Mouse (Mus musculus): ENCODE measurements around the gene Zc3h4. TPM values are rescaled to one million over a fixed set of nuclear protein-coding genes. Genes with fewer than 3 reads are reported as not detected.

Gene Zc3h4
- total RNA-seq, 1 experiment from 2014 or later, result 53.3 TPM

DNA sequence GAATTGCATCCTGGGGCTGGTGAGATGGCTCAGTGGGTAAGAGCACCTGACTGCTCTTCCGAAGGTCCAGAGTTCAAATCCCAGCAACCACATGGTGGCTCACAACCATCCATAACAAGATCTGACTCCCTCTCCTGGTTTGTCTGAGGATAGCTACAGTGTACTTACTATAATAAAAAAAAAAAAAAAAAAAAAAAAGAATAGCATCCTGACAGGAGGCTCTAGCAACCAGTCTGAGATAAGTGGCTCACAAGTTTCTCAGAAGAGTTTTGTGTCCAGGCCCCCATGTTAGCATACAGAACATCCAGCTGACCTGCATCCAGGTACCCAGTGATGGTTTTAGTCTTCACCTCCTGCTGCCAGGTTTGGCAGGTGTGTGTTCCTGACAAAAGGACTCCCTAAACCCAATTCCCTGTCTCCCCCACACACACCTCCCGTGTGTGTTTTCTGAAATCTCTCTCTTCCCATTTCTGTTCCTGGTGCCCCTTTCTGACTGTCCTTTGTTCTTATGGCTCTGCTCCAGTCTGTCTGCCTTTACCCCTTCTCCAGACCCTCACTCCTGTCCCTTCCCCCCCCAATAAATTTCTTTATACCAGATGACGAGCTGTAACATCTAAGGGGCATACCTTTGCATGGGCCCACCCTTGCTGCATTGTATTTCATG is 2.2 kb upstream of the Zc3h4 start:
- ATAC-seq (replicated peaks in 1 of 2; ENCODE audit: insufficient read depth in 1 of 2, low FRiP score in 2 of 2, low TSS enrichment in 1 of 2, low read depth in 1 of 2, poor library complexity in 2 of 2, severe bottlenecking in 2 of 2), result no peak

DNA sequence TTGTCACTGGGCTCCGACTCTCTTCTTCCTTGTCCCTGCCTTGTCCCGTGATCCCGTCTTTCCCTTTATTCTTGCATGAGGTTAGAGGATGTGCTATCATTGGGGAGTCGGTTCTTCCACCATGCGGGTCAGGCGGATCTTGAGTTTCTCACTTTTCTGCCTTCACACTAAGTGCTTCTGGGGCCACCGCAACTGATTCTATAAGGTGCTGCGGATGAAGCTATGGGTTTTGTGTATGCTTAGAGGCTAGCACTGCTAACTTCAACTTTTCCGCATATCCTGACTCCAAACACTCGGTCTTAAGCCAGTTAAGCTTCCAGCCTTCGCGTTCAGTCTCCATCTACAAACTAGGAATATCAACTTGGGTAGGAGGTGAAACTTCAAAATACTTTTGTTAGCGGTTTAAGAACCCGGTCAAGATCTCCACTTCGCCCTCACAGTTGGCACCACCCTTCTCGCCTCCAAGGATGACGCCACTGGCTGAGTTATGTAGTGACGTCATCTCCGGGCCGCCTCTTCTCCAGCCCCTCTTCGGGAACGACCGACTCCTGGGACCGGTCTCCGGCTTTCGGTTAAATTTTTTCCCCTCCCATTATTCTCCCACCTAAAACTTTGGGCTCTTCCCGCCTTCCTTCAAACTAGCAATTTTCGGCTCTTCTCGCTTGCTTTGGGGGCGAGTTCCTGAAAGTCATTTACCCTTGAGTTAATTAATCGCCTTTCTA is 1.5 kb upstream of the Zc3h4 start:
- ATAC-seq (replicated peaks in 1 of 2; ENCODE audit: insufficient read depth in 1 of 2, low FRiP score in 2 of 2, low TSS enrichment in 1 of 2, low read depth in 1 of 2, poor library complexity in 2 of 2, severe bottlenecking in 2 of 2), result peak; percentile 57 to 65

- ATAC-seq (replicated peaks in 1 of 2; ENCODE audit: insufficient read depth in 1 of 2, low FRiP score in 2 of 2, low TSS enrichment in 1 of 2, low read depth in 1 of 2, poor library complexity in 2 of 2, severe bottlenecking in 2 of 2), result peak; percentile 74 to 79
Observed at GRCm38 (mm10) chr7:16399820-16400688, 656 bp upstream of the Zc3h4 start.

DNA sequence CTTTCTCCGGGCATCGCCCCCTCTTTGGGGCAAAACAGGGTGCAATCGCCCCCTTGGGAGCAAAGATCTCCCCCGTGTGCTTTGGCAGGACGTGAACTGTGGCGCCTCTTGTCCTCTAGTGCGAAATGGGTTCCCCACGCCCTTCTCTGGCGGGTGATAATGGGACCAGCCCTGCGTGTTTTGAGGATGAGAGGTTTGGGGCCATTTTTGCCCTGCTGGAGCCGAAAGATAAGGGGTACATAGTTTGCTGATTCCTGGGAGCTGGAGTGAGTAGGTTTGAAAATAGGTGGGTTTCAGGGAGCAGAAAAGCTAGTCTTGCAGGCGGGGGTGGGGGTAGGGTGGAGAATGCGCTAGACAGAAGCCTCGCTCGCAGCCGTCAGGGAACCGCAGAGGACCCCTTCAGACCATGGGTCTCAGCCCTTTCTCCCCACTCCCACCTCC is 1.3 kb downstream of the Zc3h4 start:
- ATAC-seq (replicated peaks in 1 of 2; ENCODE audit: insufficient read depth in 1 of 2, low FRiP score in 2 of 2, low TSS enrichment in 1 of 2, low read depth in 1 of 2, poor library complexity in 2 of 2, severe bottlenecking in 2 of 2), result no peak

DNA sequence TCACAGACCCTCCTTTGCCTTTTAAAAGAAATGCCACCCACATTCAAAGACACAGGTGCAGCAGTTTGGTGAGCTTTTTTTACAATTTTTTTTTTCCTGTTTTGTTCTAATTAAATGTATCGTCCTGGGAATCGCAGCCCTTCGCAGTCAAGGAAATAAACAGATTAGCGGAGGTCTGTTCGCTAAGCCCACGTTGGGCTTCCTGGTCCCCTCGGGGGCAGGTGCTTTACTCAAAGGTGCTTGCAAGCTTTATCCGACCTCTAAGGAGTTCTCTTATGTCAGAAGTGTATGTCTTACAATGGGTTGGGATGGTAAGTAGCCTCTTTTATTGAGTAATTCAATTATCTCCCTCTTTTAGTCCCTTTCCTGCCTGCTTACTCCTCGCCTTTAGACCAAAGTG is 1.7 kb downstream of the Zc3h4 start:
- ATAC-seq (replicated peaks in 1 of 2; ENCODE audit: insufficient read depth in 1 of 2, low FRiP score in 2 of 2, low TSS enrichment in 1 of 2, low read depth in 1 of 2, poor library complexity in 2 of 2, severe bottlenecking in 2 of 2), result no peak

DNA sequence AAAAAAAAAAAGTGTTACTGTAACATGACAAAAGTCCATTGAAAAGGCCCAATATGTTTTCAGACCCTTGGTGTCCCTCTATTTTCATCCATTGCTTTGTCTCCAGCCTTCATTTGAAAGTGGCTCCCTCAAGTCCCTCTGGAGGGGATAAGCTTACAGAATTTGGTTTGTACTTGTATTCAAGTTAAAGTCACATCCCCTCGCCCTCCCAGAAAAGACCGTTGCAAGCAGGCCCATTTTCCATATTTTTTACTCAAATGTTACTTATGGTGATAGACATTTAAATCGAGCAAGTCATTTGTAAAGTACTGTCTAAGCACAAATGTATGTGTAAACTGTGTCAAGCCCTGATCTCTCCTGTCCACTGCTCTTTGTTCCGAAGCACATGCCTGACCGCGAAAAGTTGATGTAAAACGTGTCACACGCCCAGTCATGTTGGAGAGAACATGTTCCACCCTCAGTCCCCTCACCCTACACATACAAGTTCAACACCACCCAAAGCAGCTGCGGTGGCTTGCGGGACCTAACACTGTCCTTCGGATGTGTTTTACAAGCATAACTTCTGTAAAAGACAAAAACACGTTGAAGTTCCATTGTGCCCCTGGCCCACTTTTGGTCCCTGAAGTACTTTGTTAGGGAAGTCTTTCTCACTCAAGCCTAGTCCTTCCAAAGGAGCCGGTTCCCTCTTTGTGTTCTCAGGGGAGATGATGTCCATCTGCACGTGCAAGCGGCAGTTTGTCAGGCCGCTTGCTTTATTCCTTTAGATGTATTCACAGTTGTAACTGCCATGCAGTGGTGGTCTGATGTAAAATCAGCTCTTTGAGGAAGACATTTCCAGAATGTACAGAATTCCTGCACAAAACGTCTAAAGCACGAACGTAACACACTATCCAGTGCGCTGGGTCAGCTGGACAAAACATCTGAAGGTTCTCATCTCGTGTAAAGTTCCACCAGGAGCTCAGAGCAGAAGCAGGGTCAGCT is 2.5 kb downstream of the Zc3h4 start:
- ATAC-seq (replicated peaks in 1 of 2; ENCODE audit: insufficient read depth in 1 of 2, low FRiP score in 2 of 2, low TSS enrichment in 1 of 2, low read depth in 1 of 2, poor library complexity in 2 of 2, severe bottlenecking in 2 of 2), result no peak

DNA sequence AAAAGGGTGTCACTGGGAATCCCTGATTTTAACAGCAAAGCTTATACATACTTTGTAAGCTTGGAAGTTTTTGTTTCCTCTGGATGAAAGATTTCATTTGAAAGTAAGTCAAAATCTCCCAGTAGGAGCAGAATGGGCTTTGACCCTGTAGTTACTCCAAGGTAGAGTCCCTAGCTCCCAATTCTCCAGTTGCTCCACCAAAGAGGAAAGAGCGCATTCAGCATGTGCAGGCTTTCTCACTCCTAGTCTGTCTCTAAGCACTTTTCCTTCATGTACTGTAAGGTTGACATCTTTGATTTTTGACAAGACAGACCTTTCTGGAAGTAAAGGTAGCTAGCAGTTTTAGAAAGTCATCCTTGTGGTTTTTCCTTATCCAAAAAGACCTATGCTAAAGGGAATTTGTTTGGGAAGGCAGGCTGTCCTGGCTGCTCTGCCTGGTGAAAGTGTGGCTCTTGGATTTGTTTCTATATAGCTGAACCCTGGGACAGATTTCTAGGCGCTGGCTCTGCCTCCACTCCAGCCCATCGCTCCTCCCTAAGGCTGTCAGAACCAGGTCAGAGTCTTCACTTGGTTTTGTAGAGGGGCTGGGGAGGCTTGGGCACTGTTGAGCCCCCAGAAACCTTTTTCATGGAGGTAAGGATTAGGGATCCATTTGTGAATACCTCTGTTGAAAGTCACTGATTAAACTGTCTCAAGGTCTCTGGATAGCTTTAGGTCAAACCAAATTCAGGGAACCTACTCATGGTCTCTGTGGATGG is 3.8 kb downstream of the Zc3h4 start:
- ATAC-seq (replicated peaks in 1 of 2; ENCODE audit: insufficient read depth in 1 of 2, low FRiP score in 2 of 2, low TSS enrichment in 1 of 2, low read depth in 1 of 2, poor library complexity in 2 of 2, severe bottlenecking in 2 of 2), result no peak

GRCm38 (mm10) chr7:16405073-16405455 is 4.4 kb downstream of the Zc3h4 start:
- ATAC-seq (replicated peaks in 1 of 2; ENCODE audit: insufficient read depth in 1 of 2, low FRiP score in 2 of 2, low TSS enrichment in 1 of 2, low read depth in 1 of 2, poor library complexity in 2 of 2, severe bottlenecking in 2 of 2), result peak; percentile 10 to 12; a peak in 2 of 4 replicates

DNA sequence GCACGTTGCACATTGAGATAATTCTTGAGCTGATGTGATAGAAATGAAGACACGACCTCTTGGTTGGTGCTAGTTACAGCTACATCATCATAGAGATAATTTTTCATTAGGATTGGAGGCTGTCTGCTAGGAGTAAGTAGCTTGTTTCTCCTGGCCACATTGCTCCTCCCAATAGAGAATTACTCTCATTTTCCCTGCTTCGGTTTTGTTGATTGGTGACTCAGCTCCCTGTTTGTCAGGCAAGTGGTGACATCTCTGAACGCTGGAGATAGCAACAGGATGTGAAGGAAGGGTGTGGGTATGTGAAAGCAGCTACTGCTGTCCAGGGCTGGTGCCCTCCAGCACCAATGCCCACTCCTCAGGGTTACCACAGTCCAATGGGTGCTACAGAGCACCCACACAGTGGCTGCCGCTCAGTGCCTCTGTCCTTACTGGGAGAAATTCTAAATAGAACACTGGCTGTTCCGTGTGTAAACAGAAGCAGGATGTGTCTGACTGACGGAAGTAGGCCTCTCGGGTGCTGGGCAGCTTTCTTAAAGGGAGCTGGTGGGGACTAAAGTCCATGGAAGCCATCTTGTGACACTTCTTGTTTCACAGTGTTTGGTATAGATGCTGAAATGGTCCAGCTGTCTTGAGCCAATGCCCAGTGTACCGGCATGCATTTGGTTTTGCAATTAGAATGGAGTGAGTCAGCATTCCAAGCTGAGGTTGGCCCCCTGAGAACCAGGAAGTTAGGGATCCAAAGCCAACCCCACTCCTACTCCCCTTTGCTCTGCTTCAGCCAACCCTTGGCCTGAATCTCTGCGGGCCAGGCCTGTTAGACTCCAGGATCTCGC is 5.0 kb downstream of the Zc3h4 start:
- ATAC-seq (replicated peaks in 1 of 2; ENCODE audit: insufficient read depth in 1 of 2, low FRiP score in 2 of 2, low TSS enrichment in 1 of 2, low read depth in 1 of 2, poor library complexity in 2 of 2, severe bottlenecking in 2 of 2), result peak; percentile 43 to 64

GRCm38 (mm10) chr7:16406978-16407377 is 6.3 kb downstream of the Zc3h4 start:
- ATAC-seq (replicated peaks in 1 of 2; ENCODE audit: insufficient read depth in 1 of 2, low FRiP score in 2 of 2, low TSS enrichment in 1 of 2, low read depth in 1 of 2, poor library complexity in 2 of 2, severe bottlenecking in 2 of 2), result no peak

DNA sequence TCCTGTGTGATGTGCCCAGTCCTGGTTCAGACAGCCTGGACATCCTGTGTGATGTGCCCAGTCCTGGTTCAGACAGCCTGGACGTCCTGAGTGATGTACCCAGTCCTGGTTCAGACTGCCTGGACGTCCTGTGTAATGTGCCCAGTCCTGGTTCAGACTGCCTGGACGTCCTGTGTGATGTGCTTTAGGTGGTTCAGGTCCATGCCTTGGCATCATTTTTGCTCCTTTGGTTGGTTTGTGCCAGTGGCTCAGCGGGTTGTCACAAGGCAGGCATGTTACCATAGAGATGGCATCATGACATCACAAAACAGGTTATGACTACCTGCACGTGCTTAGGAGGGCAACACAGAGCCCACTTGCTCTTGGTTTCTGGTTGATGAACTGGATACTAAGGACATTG is 10.4 kb downstream of the Zc3h4 start:
- ATAC-seq (replicated peaks in 1 of 2; ENCODE audit: insufficient read depth in 1 of 2, low FRiP score in 2 of 2, low TSS enrichment in 1 of 2, low read depth in 1 of 2, poor library complexity in 2 of 2, severe bottlenecking in 2 of 2), result no peak

DNA sequence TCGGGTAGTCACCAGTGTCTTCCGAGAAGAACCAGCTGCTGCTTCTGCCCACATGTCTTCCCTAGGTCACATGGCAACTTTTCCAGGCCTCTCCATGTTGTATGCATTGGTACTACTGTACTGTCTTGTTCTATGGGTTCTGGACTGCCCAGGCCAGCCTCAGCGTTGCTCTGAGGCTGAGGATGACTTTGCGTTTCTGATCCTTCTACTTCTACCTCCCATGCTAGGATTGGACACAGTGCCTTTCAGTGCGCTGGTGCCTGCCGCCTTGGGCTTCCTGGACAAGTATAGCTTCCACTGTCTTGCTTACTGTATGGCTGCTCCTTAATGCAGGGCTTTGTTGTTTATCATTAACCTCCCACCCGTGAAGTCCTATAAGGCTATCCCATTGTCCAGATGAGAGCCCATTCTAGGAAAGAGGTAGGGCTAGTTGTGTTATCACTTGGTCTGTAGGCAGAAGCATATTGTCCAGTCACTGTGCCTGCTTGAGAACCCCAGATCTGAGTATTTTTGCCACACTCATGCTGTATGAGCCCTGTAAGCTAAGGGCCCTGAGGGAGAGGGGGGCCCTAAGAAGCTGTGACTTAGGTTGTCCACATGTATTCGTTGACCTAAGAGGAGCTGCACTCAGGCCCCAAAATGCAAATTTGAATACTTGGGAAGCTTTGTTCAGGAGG is 11.6 kb downstream of the Zc3h4 start:
- peak; percentile 40 to 42; a peak in 2 of 4 replicates for ATAC-seq (replicated peaks in 1 of 2; ENCODE audit: insufficient read depth in 1 of 2, low FRiP score in 2 of 2, low TSS enrichment in 1 of 2, low read depth in 1 of 2, poor library complexity in 2 of 2, severe bottlenecking in 2 of 2)

DNA sequence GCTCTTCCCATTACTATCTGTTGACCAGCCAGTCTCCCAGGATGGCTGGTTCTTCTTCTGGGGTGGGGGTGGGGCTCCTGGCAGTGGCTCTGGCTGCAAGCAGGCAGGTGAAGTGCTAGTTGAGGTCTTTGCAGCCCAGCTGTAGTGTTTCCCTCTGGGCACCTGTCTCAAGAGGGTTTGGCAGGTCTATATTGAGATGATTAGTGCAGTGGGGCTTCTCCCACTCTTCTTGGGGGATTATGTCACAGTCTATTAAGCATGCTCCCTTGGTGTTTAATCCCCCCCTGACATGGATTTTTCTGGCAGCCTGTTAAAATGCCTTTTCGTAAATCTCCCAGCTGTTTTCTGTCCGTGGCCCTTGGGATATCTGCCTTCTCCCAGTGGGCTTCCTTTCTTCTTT is 12.2 kb downstream of the Zc3h4 start:
- no peak for ATAC-seq (replicated peaks in 1 of 2; ENCODE audit: insufficient read depth in 1 of 2, low FRiP score in 2 of 2, low TSS enrichment in 1 of 2, low read depth in 1 of 2, poor library complexity in 2 of 2, severe bottlenecking in 2 of 2)

GRCm38 (mm10) chr7:16415426-16415825 is 14.7 kb downstream of the Zc3h4 start:
- ATAC-seq (replicated peaks in 1 of 2; ENCODE audit: insufficient read depth in 1 of 2, low FRiP score in 2 of 2, low TSS enrichment in 1 of 2, low read depth in 1 of 2, poor library complexity in 2 of 2, severe bottlenecking in 2 of 2), result no peak

DNA sequence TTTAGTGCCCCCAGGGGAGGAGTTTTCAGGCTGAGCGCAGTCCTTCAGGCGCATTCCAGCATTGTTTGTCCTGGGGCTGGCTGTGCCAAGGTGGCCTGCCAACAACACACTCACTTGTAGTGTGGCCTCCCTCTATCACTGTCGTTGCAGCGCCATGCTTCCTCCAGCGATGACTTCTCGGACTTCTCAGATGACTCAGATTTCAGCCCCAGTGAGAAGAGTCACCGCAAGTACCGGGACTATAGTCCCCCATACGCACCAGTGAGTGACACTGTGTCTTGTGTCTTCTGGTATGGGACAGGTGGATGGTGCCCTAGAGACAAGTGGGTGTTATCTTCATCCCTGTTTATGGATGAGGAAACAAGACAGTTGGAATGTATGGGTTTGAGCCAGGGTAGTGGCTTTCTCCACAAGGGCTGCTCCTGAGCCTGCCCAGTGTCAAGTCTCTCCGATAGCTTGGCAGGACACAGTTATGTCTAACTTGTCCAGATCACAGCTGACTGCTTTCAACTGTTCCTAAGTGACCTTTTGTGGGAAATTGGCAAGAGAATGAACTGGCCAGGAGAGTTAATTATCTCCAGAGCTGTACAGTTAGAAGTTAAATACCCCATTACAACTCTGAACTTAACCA is 16.5 kb downstream of the Zc3h4 start:
- ATAC-seq (replicated peaks in 1 of 2; ENCODE audit: insufficient read depth in 1 of 2, low FRiP score in 2 of 2, low TSS enrichment in 1 of 2, low read depth in 1 of 2, poor library complexity in 2 of 2, severe bottlenecking in 2 of 2), result no peak
